28 mouse cellular contexts compared by ENCODE assay signal in the genomic region with DNA sequence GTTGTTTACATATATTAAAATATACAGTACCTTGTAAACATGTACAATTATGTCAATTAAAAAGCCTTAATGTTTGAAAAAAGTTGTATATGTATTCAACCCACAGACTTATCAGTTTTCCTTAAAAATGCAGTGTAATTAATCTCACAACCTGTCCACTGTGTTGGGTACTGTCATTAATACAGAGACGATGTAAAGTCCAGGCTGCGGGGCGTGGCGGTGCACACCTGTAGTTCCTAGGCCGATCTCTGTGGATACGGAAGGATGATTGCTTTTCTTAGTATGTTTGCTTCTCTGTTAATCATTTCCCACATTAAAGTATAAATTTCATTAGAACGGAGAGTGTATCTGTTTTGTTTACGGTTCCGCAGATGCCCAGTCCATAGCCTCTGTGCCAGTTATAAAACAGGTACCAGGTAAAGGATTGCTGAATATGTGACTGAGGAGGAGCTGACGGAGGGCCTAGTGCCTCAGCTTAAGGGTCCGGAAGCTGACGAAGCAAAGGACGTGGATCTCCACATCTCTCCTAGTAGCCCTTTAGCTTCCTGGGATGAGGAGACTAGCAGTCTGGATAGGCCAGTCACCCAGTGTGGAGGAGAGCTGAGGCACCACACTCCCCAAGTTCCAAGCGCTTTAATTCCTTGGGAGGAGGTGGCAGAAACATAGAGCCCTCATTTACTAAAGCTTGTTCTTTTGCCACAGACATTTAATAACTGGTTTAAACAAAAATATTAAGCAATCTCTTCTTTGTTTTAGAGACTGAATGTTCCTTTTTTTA. TPM values are rescaled to one million over a fixed set of nuclear protein-coding genes. Genes with fewer than 3 reads are reported as not detected.
DNase-seq lines count a peak whose midpoint lies in the region; ATAC-seq and TF ChIP-seq lines count a peak whose summit lies in the region.
"Had no signal": no experiment of that assay in that cellular context is flagged by ENCODE, and none has a peak within 500 bp of the region (broad histone marks: within the 10 kb centered on the region; RNA-seq: fewer than 3 reads in every experiment).

No protein-coding gene starts in this region.

- H3K27me3 ChIP-seq in intestine, embryonic 15.5 days (replicated peaks): no peaks in the 10 kb centered on the region
- no peaks in the 10 kb centered on the region for H3K27me3 ChIP-seq in small intestine, adult 2 months (ENCODE audit: control insufficient read depth, insufficient read depth, low read length)
- 0 out of 2 replicates have a peak, but pooled peaks cover 2% of the 10 kb centered on the region for H3K27me3 ChIP-seq in midbrain, embryonic 13.5 days
- H3K27me3 ChIP-seq in hindbrain, embryonic 11.5 days (ENCODE audit: control insufficient read depth, insufficient read depth, low read length): no peaks in the 10 kb centered on the region
- H3K27me3 ChIP-seq: embryonic facial prominence, embryonic 12.5 days; embryonic facial prominence, embryonic 15.5 days; forebrain, embryonic 12.5 days; forebrain, embryonic 15.5 days; heart, embryonic 12.5 days; heart, embryonic 15.5 days; hindbrain, embryonic 12.5 days; hindbrain, embryonic 15.5 days had no signal

- TF ChIP-seq CTCF in layer of hippocampus, adult 2 months (conservative IDR thresholded peaks at IDR 0.05): no peak
- TF ChIP-seq CTCF in small intestine, adult 2 months (IDR thresholded peaks at IDR 0.05; ENCODE audit: extremely low read depth, insufficient read length, insufficient replicate concordance, low read depth, low read length): no peak

- H3K27ac ChIP-seq in layer of hippocampus, adult 2 months: 0 out of 2 replicates have a peak overlapping the region, but pooled peaks have one; percentile 68
- no peak overlapping the region for H3K27ac ChIP-seq in intestine, embryonic 15.5 days
- H3K27ac ChIP-seq in small intestine, adult 2 months (ENCODE audit: insufficient read depth, low read depth, low read length): peak overlapping the region; percentile 72
- no peak overlapping the region for H3K27ac ChIP-seq in midbrain, embryonic 13.5 days
- H3K27ac ChIP-seq in hindbrain, embryonic 11.5 days (ENCODE audit: low read depth, low read length): no peak overlapping the region
- H3K27ac ChIP-seq: embryonic facial prominence, embryonic 12.5 days; embryonic facial prominence, embryonic 15.5 days; forebrain, embryonic 12.5 days; forebrain, embryonic 15.5 days; gastrocnemius, adult 2 months; heart, embryonic 15.5 days; hindbrain, embryonic 12.5 days; hindbrain, embryonic 15.5 days had no signal

- DNase-seq in layer of hippocampus, adult 2 months (ENCODE audit: low spot score in 2 of 2): no peak
- DNase-seq in layer of hippocampus, adult 8-10 months (ENCODE audit: low spot score in 2 of 2): no peak
- no peak for DNase-seq in hindbrain, embryonic 11.5 days (ENCODE audit: low spot score)
- DNase-seq: adrenal gland, postnatal 10 days; adrenal gland, postnatal 36 days; cerebellum, adult 11 months; cerebellum, adult 2 months; cerebellum, adult 9-11 months; cerebellum, postnatal 25 days; gastrocnemius, adult 2 months; gastrocnemius, postnatal 14 days; heart, adult 18-20 months; heart, postnatal 10 days; heart, postnatal 36 days had no signal

- no peaks in the 10 kb centered on the region for H3K9me3 ChIP-seq in intestine, embryonic 15.5 days
- no peaks in the 10 kb centered on the region for H3K9me3 ChIP-seq in midbrain, embryonic 13.5 days
- no peaks in the 10 kb centered on the region for H3K9me3 ChIP-seq in hindbrain, embryonic 11.5 days (ENCODE audit: control insufficient read depth, low read length)
- H3K9me3 ChIP-seq: embryonic facial prominence, embryonic 12.5 days; embryonic facial prominence, embryonic 15.5 days; forebrain, embryonic 12.5 days; forebrain, embryonic 15.5 days; heart, embryonic 12.5 days; heart, embryonic 15.5 days; hindbrain, embryonic 12.5 days; hindbrain, embryonic 15.5 days had no signal

- peak; percentile 80 for ATAC-seq in intestine, embryonic 15.5 days
- no peak for ATAC-seq in midbrain, embryonic 13.5 days
- no peak for ATAC-seq in hindbrain, embryonic 11.5 days (ENCODE audit: low FRiP score)
- ATAC-seq: forebrain, embryonic 15.5 days; Patski had no signal

- 68% methylated on average over 14 of the region's 14 CpGs for WGBS in intestine, embryonic 15.5 days
- 31% methylated on average over 14 of the region's 14 CpGs for WGBS in small intestine, adult 2 months
- WGBS in midbrain, embryonic 13.5 days: 91% methylated on average over 14 of the region's 14 CpGs
- 90% methylated on average over 14 of the region's 14 CpGs for WGBS in hindbrain, embryonic 11.5 days

- no peak overlapping the region for H3K4me2 ChIP-seq in intestine, embryonic 15.5 days (replicated peaks)
- no peak overlapping the region for H3K4me2 ChIP-seq in midbrain, embryonic 13.5 days (replicated peaks)
- H3K4me2 ChIP-seq in hindbrain, embryonic 11.5 days (replicated peaks; ENCODE audit: low read depth, low read length): no peak overlapping the region
- H3K4me2 ChIP-seq: embryonic facial prominence, embryonic 12.5 days; embryonic facial prominence, embryonic 15.5 days; forebrain, embryonic 12.5 days; forebrain, embryonic 15.5 days; heart, embryonic 12.5 days; heart, embryonic 15.5 days; hindbrain, embryonic 12.5 days; hindbrain, embryonic 15.5 days had no signal

- TF ChIP-seq POLR2A in small intestine, adult 2 months (IDR thresholded peaks at IDR 0.05; ENCODE audit: low read depth, low read length): no peak

- no peaks in the 10 kb centered on the region for H3K36me3 ChIP-seq in intestine, embryonic 15.5 days
- no peaks in the 10 kb centered on the region for H3K36me3 ChIP-seq in small intestine, adult 2 months (ENCODE audit: control insufficient read depth, insufficient read depth, low read length)
- H3K36me3 ChIP-seq in midbrain, embryonic 13.5 days: no peaks in the 10 kb centered on the region
- no peaks in the 10 kb centered on the region for H3K36me3 ChIP-seq in hindbrain, embryonic 11.5 days (ENCODE audit: control insufficient read depth, insufficient read depth, low read length)
- H3K36me3 ChIP-seq: embryonic facial prominence, embryonic 12.5 days; embryonic facial prominence, embryonic 15.5 days; forebrain, embryonic 12.5 days; forebrain, embryonic 15.5 days; heart, embryonic 12.5 days; heart, embryonic 15.5 days; hindbrain, embryonic 12.5 days; hindbrain, embryonic 15.5 days had no signal

- H3K4me3 ChIP-seq in layer of hippocampus, adult 2 months: no peak overlapping the region
- H3K4me3 ChIP-seq in intestine, embryonic 15.5 days (replicated peaks): no peak overlapping the region
- 0 out of 2 replicates have a peak overlapping the region, but pooled peaks have one; percentile 3 for H3K4me3 ChIP-seq in small intestine, adult 2 months (ENCODE audit: low read depth, low read length)
- no peak overlapping the region for H3K4me3 ChIP-seq in midbrain, embryonic 13.5 days (replicated peaks)
- no peak overlapping the region for H3K4me3 ChIP-seq in hindbrain, embryonic 11.5 days (ENCODE audit: low read depth, low read length)
- H3K4me3 ChIP-seq: embryonic facial prominence, embryonic 12.5 days; embryonic facial prominence, embryonic 15.5 days; forebrain, embryonic 12.5 days; forebrain, embryonic 15.5 days; gastrocnemius, adult 2 months; heart, embryonic 12.5 days; heart, embryonic 15.5 days; hindbrain, embryonic 12.5 days; hindbrain, embryonic 15.5 days had no signal

- no peaks in the 10 kb centered on the region for H3K4me1 ChIP-seq in intestine, embryonic 15.5 days (replicated peaks)
- H3K4me1 ChIP-seq in small intestine, adult 2 months (ENCODE audit: control insufficient read depth, insufficient read depth, insufficient read length, low read length): peaks cover 11% of the 10 kb centered on the region; the same call in 1 of the 2 replicates
- no peaks in the 10 kb centered on the region for H3K4me1 ChIP-seq in midbrain, embryonic 13.5 days (replicated peaks)
- no peaks in the 10 kb centered on the region for H3K4me1 ChIP-seq in hindbrain, embryonic 11.5 days (replicated peaks; ENCODE audit: control insufficient read depth, insufficient read depth, low read length)
- H3K4me1 ChIP-seq: embryonic facial prominence, embryonic 12.5 days; embryonic facial prominence, embryonic 15.5 days; forebrain, embryonic 12.5 days; forebrain, embryonic 15.5 days; hindbrain, embryonic 12.5 days; hindbrain, embryonic 15.5 days had no signal

- no peak overlapping the region for H3K9ac ChIP-seq in intestine, embryonic 15.5 days
- no peak overlapping the region for H3K9ac ChIP-seq in midbrain, embryonic 13.5 days (replicated peaks)
- H3K9ac ChIP-seq in hindbrain, embryonic 11.5 days (ENCODE audit: low read depth, low read length): no peak overlapping the region
- H3K9ac ChIP-seq: embryonic facial prominence, embryonic 12.5 days; embryonic facial prominence, embryonic 15.5 days; forebrain, embryonic 12.5 days; forebrain, embryonic 15.5 days; heart, embryonic 12.5 days; heart, embryonic 15.5 days; hindbrain, embryonic 12.5 days; hindbrain, embryonic 15.5 days had no signal

RNA-seq across cellular contexts. Expression of gene Cbll1, which starts 13.4 kb away (rescaled TPM):
- total RNA-seq in layer of hippocampus, adult 2 months (2021): 10 to 100 TPM; 23.7 to 27.1 TPM
- total RNA-seq in layer of hippocampus, adult 8-10 months (2022): 10 to 100 TPM; 22.4 to 26.9 (median 25.1) TPM
- 13.9 TPM in 2 replicates for polyA plus RNA-seq in intestine, embryonic 15.5 days (2015; fragmentation: Nextera tagmentation; extraction: Ambion mirVana)
- polyA plus RNA-seq in small intestine, adult 2 months (2012; rRNA removed): 1.8 and 4.1 TPM in 2 replicates
- polyA plus RNA-seq in midbrain, embryonic 13.5 days (2015; fragmentation: Nextera tagmentation; extraction: Ambion mirVana): 18.7 and 19.5 TPM in 2 replicates
- polyA plus RNA-seq in hindbrain, embryonic 11.5 days (2014; fragmentation: Nextera tagmentation; extraction: Ambion mirVana): 23.4 and 25.3 TPM in 2 replicates

RNA-seq across cellular contexts. Expression of gene Slc26a4, which starts 46.9 kb away (rescaled TPM):
- total RNA-seq in layer of hippocampus, adult 2 months (2021): 10 to 100 TPM; 10.5 to 11.3 TPM
- 10 to 100 TPM in 3 of 4 experiments, 1 to 10 TPM in 1; 9.8 to 13.1 (median 10.8) TPM for total RNA-seq in layer of hippocampus, adult 8-10 months (2022)
- 0.16 and 0.24 TPM in 2 replicates for polyA plus RNA-seq in intestine, embryonic 15.5 days (2015; fragmentation: Nextera tagmentation; extraction: Ambion mirVana)
- 0.04 and 0.16 TPM in 2 replicates for polyA plus RNA-seq in small intestine, adult 2 months (2012; rRNA removed)
- 0.05 TPM in 1 of 2 replicates, not detected in the other for polyA plus RNA-seq in midbrain, embryonic 13.5 days (2015; fragmentation: Nextera tagmentation; extraction: Ambion mirVana)
- polyA plus RNA-seq in hindbrain, embryonic 11.5 days (2014; fragmentation: Nextera tagmentation; extraction: Ambion mirVana): 0.07 TPM in 1 of 2 replicates, not detected in the other
- total RNA-seq: common myeloid progenitor, adult 5-6 weeks; ES-E14; gastrocnemius, adult 2 months; gastrocnemius, postnatal 14 days; heart, adult 18-20 months had no signal
- polyA plus RNA-seq: cerebellum, adult 2 months; forebrain, embryonic 12.5 days; forebrain, embryonic 15.5 days; hindbrain, embryonic 15.5 days had no signal

Comparison
In these comparisons a context has a peak if more than half of its experiments do, and no peak if none do; other contexts are left out.
1. H3K27ac ChIP-seq: peak in layer of hippocampus, adult 2 months (single experiment) and small intestine, adult 2 months (single experiment); none in intestine, embryonic 15.5 days (single experiment), midbrain, embryonic 13.5 days (single experiment) and hindbrain, embryonic 11.5 days (single experiment).